Mouse (Mus musculus): Measurements from ENCODE around the gene Sik3. TPM values are rescaled to one million over a fixed set of nuclear protein-coding genes. Genes with fewer than 3 reads are reported as not detected.
A peak's percentile ranks its signal among the peaks of the same experiment; 100 is the strongest.
"Not testable (repeated sequence)": the region's sequence is repeated elsewhere in the genome, so short reads cannot be mapped to it uniquely, and the experiment has no call there.

The Sik3 gene
- total RNA-seq, 4 experiments from 2014 or later, result 62.0 to 81.1 (median 73.3) TPM

- no peak for DNase-seq (ENCODE audit: low spot score)
Measured at GRCm38 (mm10) chr9:46053014-46053666, 40.5 kb downstream of the Sik3 start.

- no peak for DNase-seq (ENCODE audit: low spot score)
Measured at GRCm38 (mm10) chr9:46058065-46058464, 45.4 kb downstream of the Sik3 start.

- no peak for DNase-seq (ENCODE audit: low spot score)
Measured at GRCm38 (mm10) chr9:46060249-46060648, 47.6 kb downstream of the Sik3 start.

- peak; percentile 42 for DNase-seq (ENCODE audit: low spot score)
Measured at GRCm38 (mm10) chr9:46061696-46062425, 49.2 kb downstream of the Sik3 start.

- DNase-seq (ENCODE audit: low spot score), result no peak
Measured at GRCm38 (mm10) chr9:46064331-46064730, 51.7 kb downstream of the Sik3 start.

GRCm38 (mm10) chr9:46066711-46067110, 54.1 kb downstream of the Sik3 start:
- no peak for DNase-seq (ENCODE audit: low spot score)

- no peak for DNase-seq (ENCODE audit: low spot score)
Measured at GRCm38 (mm10) chr9:46067691-46068090, 55.1 kb downstream of the Sik3 start.

GRCm38 (mm10) chr9:46069013-46069412, 56.4 kb downstream of the Sik3 start:
- DNase-seq (ENCODE audit: low spot score), result no peak

- no peak for DNase-seq (ENCODE audit: low spot score)
Measured at GRCm38 (mm10) chr9:46072101-46072835, 59.6 kb downstream of the Sik3 start.

- no peak for DNase-seq (ENCODE audit: low spot score)
Measured at GRCm38 (mm10) chr9:46073443-46073842, 60.8 kb downstream of the Sik3 start.

GRCm38 (mm10) chr9:46075578-46075977, 63.0 kb downstream of the Sik3 start:
- DNase-seq (ENCODE audit: low spot score), result no peak

- peak; percentile 34 for DNase-seq (ENCODE audit: low spot score)
Measured at GRCm38 (mm10) chr9:46082381-46082821, 69.8 kb downstream of the Sik3 start.

- no peak for DNase-seq (ENCODE audit: low spot score)
Measured at GRCm38 (mm10) chr9:46083490-46083893, 70.9 kb downstream of the Sik3 start.

GRCm38 (mm10) chr9:46085898-46086297, 73.3 kb downstream of the Sik3 start:
- DNase-seq (ENCODE audit: low spot score), result no peak

GRCm38 (mm10) chr9:46086826-46087225, 74.2 kb downstream of the Sik3 start:
- no peak for DNase-seq (ENCODE audit: low spot score)

GRCm38 (mm10) chr9:46087461-46087860, 74.8 kb downstream of the Sik3 start:
- no peak for DNase-seq (ENCODE audit: low spot score)

- DNase-seq (ENCODE audit: low spot score), result no peak
Measured at GRCm38 (mm10) chr9:46088722-46089121, 76.1 kb downstream of the Sik3 start.

- DNase-seq (ENCODE audit: low spot score), result no peak
Measured at GRCm38 (mm10) chr9:46090066-46090465, 77.4 kb downstream of the Sik3 start.

- DNase-seq (ENCODE audit: low spot score), result not testable (repeated sequence)
Measured at GRCm38 (mm10) chr9:46091157-46091556, 78.5 kb downstream of the Sik3 start.

GRCm38 (mm10) chr9:46092633-46093032, 80.0 kb downstream of the Sik3 start:
- DNase-seq (ENCODE audit: low spot score), result no peak

- no peak for DNase-seq (ENCODE audit: low spot score)
Measured at GRCm38 (mm10) chr9:46098360-46098985, 85.9 kb downstream of the Sik3 start.

- no peak for DNase-seq (ENCODE audit: low spot score)
Measured at GRCm38 (mm10) chr9:46099107-46099506, 86.5 kb downstream of the Sik3 start.

Measured in heart, adult 8-10 months (tissue).